Mouse (Mus musculus): ENCODE results near the gene Wdr27.

- TF ChIP-seq CTCF (IDR thresholded peaks at IDR 0.05; ENCODE audit: low read depth, low read length) (no peak), TAL1 (conservative IDR thresholded peaks at IDR 0.05; ENCODE audit: low read depth, low read length) (no peak), POLR2AphosphoS5 (IDR thresholded peaks at IDR 0.05; ENCODE audit: insufficient replicate concordance, low read depth, low read length) (no peak), GATA1 (IDR thresholded peaks at IDR 0.05; ENCODE audit: borderline replicate concordance, low read length) (no peak)
Measured at GRCm38 (mm10) chr17:14907136-14907535, 35.8 kb downstream of the Wdr27 start.
